Mouse (Mus musculus): ENCODE data around the gene Dnajb11. TPM values are rescaled to one million over a fixed set of nuclear protein-coding genes. Genes with fewer than 3 reads are reported as not detected.
A peak's percentile ranks its signal among the peaks of the same experiment; 100 is the strongest.

Gene Dnajb11
- 15.1 and 25.9 TPM in 2 replicates for polyA plus RNA-seq (2012; rRNA removed)
- 54.3 and 54.9 TPM in 2 replicates for polyA plus RNA-seq (2014; fragmentation: Nextera tagmentation; extraction: Ambion mirVana)

DNA sequence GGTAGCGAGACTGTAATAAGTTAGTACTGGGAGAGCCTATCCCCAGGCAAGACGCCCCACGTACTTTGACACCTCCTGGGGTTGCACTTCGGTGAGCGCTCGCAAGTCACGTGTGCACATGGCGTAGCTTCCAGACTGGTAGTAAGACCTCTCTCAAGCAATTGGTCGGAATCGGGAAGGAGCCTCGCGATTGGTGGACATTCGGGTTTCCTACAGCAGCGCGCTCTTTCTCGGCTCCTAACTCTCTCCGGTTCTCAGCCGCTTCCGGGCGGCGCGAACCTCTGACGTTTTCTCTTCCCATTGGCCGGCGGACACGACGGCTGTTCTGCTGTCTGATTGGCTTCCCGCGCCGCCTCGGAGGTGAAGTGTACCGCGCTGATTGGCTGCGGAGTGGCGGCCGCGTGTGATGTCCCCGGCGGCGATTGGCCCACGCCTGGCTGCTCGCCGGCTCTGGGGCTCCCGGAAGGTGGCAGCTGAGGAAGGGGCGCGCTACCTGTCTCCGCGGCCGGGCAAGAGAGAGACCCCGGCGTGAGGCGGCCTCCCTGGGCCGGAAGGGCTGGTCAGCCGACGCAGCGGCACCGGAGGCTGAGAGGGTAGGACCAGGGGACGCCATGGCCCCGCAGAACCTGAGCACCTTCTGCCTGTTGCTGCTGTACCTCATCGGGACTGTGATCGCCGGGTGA, at the start of gene Dnajb11, which contains the start of gene Tbccd1:
Gene Dnajb11, plus strand, starts transcription at position 415 of the 683 bp plus-strand sequence.
Gene Tbccd1, minus strand, starts transcription at position 239 of the 683 bp plus-strand sequence.
- peaks cover 31 to 32% of the 10 kb centered on the region in 2 experiments for H3K4me1 ChIP-seq (replicated peaks; ENCODE audit: control insufficient read depth in 2 of 2, insufficient read depth in 2 of 2, low read length in 1 of 2)
- WGBS (ENCODE audit: insufficient replicate concordance) = under 1% methylated on average over 62 of the region's 62 CpGs

DNA sequence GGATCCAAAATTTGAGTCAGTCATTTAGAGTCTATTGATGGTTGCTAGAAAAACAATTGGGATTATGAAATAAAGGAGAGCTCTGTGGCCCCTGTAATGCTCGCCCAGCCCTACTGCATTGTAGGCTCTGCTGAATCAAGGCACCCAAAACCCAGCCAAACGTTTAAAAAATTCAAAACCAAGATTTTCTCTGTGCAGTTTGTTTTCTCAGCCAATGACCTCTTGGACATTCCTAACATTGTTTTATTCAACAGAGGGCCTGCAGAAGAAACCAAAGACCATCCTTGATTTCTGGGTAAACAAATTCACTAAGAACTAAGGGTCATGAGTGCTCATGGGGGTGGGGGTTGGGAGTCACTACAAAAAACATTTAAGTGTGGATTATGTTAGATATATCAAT, 46.2 kb upstream of the Dnajb11 start, which contains the start of gene Crygs:
Gene Crygs, minus strand, starts transcription at position 101 of the 400 bp plus-strand sequence.
- ATAC-seq (ENCODE audit: insufficient read depth) = no peak
- TF ChIP-seq EP300 (IDR thresholded peaks at IDR 0.05; ENCODE audit: low read depth) = no peak
- TF ChIP-seq CTCF (IDR thresholded peaks at IDR 0.05; ENCODE audit: low read depth) = no peak
- WGBS (ENCODE audit: insufficient replicate concordance) = 59% methylated on average over 2 of the region's 2 CpGs

More for the DNA sequence above, at the start of gene Dnajb11, which contains the start of gene Tbccd1:
- no peak for TF ChIP-seq CTCF (IDR thresholded peaks at IDR 0.05; ENCODE audit: low read depth)
- no peak for TF ChIP-seq EP300 (IDR thresholded peaks at IDR 0.05; ENCODE audit: low read depth)
- Histone ChIP-seq H3K36me3 (replicated peaks; ENCODE audit: control insufficient read depth, insufficient read depth, low read depth) (peaks cover 23% of the 10 kb centered on the region), H3K4me3 (ENCODE audit: insufficient read depth in 1 of 2, low read depth in 2 of 2, low read length in 2 of 2) (peak within 1 kb of the TSS; percentile 68 to 88), H3K27me3 (ENCODE audit: control insufficient read depth, insufficient read depth, low read length) (no peaks in the 10 kb centered on the region), H3K9ac (replicated peaks) (peak within 1 kb of the TSS; percentile 85), H3K4me2 (ENCODE audit: low read depth) (peak within 1 kb of the TSS; percentile 97), H3K27ac (peak within 1 kb of the TSS; percentile 97), H3K9me3 (ENCODE audit: control insufficient read depth, low read length) (no peaks in the 10 kb centered on the region)
- ATAC-seq (ENCODE audit: insufficient read depth) (peak; percentile 96), DNase-seq (ENCODE audit: low read depth in 3 of 3, low spot score in 3 of 3) (peak; percentile 98 to 99 (median 98))

DNA sequence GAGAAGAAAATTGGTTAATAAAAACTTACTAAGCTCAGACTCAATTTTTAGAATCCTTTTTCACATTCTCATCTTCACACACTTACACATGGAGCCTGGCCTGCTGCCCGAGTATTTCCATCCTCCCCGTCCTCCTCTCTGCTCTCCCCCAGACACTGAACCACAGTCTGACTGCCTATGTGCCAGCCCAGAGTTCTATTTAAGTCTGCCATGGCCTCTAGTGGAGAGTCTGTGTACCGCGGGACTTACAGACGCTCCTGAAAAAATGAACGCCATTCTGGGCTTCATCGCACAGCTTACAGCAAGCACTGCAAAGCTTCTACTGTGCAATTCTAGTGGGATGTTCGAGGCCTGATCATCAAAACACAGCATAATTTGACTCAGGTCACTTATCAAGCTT, 36.9 kb upstream of the Dnajb11 start:
- H3K27ac ChIP-seq = no peak overlapping the region
- no peaks in the 10 kb centered on the region for H3K27me3 ChIP-seq (ENCODE audit: control insufficient read depth, insufficient read depth, low read length)
- H3K4me1 ChIP-seq (replicated peaks; ENCODE audit: control insufficient read depth in 2 of 2, insufficient read depth in 2 of 2, low read length in 1 of 2) = no peaks in the 10 kb centered on the region
- DNase-seq (ENCODE audit: low read depth in 3 of 3, low spot score in 3 of 3) = no peak
- H3K4me2 ChIP-seq (ENCODE audit: low read depth) = no peak overlapping the region
- no peak for ATAC-seq (ENCODE audit: insufficient read depth)
- peak; percentile 44; the same call in 1 of the 2 replicates for TF ChIP-seq CTCF (IDR thresholded peaks at IDR 0.05; ENCODE audit: low read depth)
- no peak for TF ChIP-seq EP300 (IDR thresholded peaks at IDR 0.05; ENCODE audit: low read depth)
- no peak overlapping the region for H3K4me3 ChIP-seq (ENCODE audit: insufficient read depth in 1 of 2, low read depth in 2 of 2, low read length in 2 of 2)
- H3K36me3 ChIP-seq (replicated peaks; ENCODE audit: control insufficient read depth, insufficient read depth, low read depth) = peaks cover 42% of the 10 kb centered on the region
- WGBS (ENCODE audit: insufficient replicate concordance) = 74% methylated on average over 8 of the region's 8 CpGs
- no peak overlapping the region for H3K9ac ChIP-seq (replicated peaks)
- no peaks in the 10 kb centered on the region for H3K9me3 ChIP-seq (ENCODE audit: control insufficient read depth, low read length)

More for the DNA sequence above, 46.2 kb upstream of the Dnajb11 start, which contains the start of gene Crygs:
- peaks cover 10% of the 10 kb centered on the region for H3K36me3 ChIP-seq (replicated peaks; ENCODE audit: control insufficient read depth, insufficient read depth, low read depth)
- no peak for DNase-seq (ENCODE audit: low read depth in 3 of 3, low spot score in 3 of 3)
- no peak within 1 kb of the TSS for H3K4me3 ChIP-seq (ENCODE audit: insufficient read depth in 1 of 2, low read depth in 2 of 2, low read length in 2 of 2)
- no peak within 1 kb of the TSS for H3K27ac ChIP-seq
- no peaks in the 10 kb centered on the region for H3K4me1 ChIP-seq (replicated peaks; ENCODE audit: control insufficient read depth in 2 of 2, insufficient read depth in 2 of 2, low read length in 1 of 2)
- no peaks in the 10 kb centered on the region for H3K27me3 ChIP-seq (ENCODE audit: control insufficient read depth, insufficient read depth, low read length)
- no peak within 1 kb of the TSS for H3K9ac ChIP-seq (replicated peaks)
- no peak within 1 kb of the TSS for H3K4me2 ChIP-seq (ENCODE audit: low read depth)
- H3K9me3 ChIP-seq (ENCODE audit: control insufficient read depth, low read length) = no peaks in the 10 kb centered on the region

DNA sequence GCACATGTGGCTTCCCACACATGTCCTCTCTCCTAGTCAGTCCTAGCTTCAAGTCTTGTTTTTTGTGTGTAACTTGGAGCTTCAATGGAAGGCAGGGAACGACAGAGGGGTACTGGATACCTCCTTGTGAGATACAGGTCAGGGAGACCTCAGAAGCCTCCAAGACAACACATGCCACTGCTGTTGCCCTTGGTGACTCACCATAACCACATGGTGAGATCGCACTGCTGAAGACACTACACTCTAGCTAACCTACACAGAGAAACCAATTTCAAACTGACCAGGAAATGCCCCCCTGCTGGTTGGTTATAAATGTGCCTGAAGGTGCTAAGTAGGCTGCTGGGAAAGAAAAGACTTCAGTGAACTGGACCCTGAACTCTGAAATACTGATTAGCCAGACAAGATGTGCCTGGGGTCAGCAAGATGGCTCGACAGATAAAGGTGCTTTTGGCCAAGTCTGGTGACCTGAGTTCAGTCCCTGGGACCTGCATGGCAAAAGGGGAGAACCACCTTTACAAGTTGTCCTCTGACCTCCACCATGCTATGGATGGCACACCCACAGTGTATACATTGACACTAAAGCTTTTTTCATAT, 24.6 kb upstream of the Dnajb11 start:
- no peak overlapping the region for H3K4me3 ChIP-seq (ENCODE audit: insufficient read depth in 1 of 2, low read depth in 2 of 2, low read length in 2 of 2)
- H3K4me2 ChIP-seq (ENCODE audit: low read depth) = no peak overlapping the region
- no peak for ATAC-seq (ENCODE audit: insufficient read depth)
- peaks cover 37% of the 10 kb centered on the region for H3K36me3 ChIP-seq (replicated peaks; ENCODE audit: control insufficient read depth, insufficient read depth, low read depth)
- no peaks in the 10 kb centered on the region for H3K4me1 ChIP-seq (replicated peaks; ENCODE audit: control insufficient read depth in 2 of 2, insufficient read depth in 2 of 2, low read length in 1 of 2)
- TF ChIP-seq CTCF (IDR thresholded peaks at IDR 0.05; ENCODE audit: low read depth) = no peak
- TF ChIP-seq EP300 (IDR thresholded peaks at IDR 0.05; ENCODE audit: low read depth) = no peak
- H3K9me3 ChIP-seq (ENCODE audit: control insufficient read depth, low read length) = no peaks in the 10 kb centered on the region
- no peak overlapping the region for H3K27ac ChIP-seq
- no peak for DNase-seq (ENCODE audit: low read depth in 3 of 3, low spot score in 3 of 3)
- WGBS (ENCODE audit: insufficient replicate concordance) = 77% methylated on average over 3 of the region's 3 CpGs
- no peaks in the 10 kb centered on the region for H3K27me3 ChIP-seq (ENCODE audit: control insufficient read depth, insufficient read depth, low read length)
- no peak overlapping the region for H3K9ac ChIP-seq (replicated peaks)
